Mouse (Mus musculus) lung, embryonic 15.5 days (tissue): Measurements from ENCODE around the gene Mast3. TPM values are rescaled to one million over a fixed set of nuclear protein-coding genes. Genes with fewer than 3 reads are reported as not detected.

ENCODE experiments used
- microRNA-seq: library from miRNA; unstranded; fragments of <30 nt; microRNA quantifications from one replicate; pipeline ENCODE4, GENCODE M21; 2016
- polyA plus RNA-seq: library from polyadenylated mRNA; unstranded; fragments of >200 nt; fragmentation: Nextera tagmentation; extraction: Ambion mirVana; gene quantifications from 2 replicates; pipeline ENCODE4 v1.2.1, GENCODE M21; 2015

Gene Mast3
- polyA plus RNA-seq, 1 experiment from 2014 or later: 15.8 TPM

Small RNA genes within 50 kb of the gene (microRNA-seq; reads per million reads assigned to microRNA genes)
- gene Mir7240: not detected

Other genes starting within 250 kb of the Mast3 start
- gene Isyna1, start 210.7 kb downstream of the Mast3 start, polyA plus RNA-seq: 134 TPM in 2 replicates
- 111 and 122 TPM in 2 replicates for gene Ssbp4, start 196.2 kb downstream of the Mast3 start, polyA plus RNA-seq
- gene Lrrc25, start 188.9 kb downstream of the Mast3 start, polyA plus RNA-seq: 1.9 and 2.5 TPM in 2 replicates
- gene Gdf15, start 172.6 kb downstream of the Mast3 start, polyA plus RNA-seq: 0.31 and 0.45 TPM in 2 replicates
- gene Pgpep1, start 144.7 kb downstream of the Mast3 start, polyA plus RNA-seq: 38.5 and 47.7 TPM in 2 replicates
- gene Lsm4, start 131.8 kb downstream of the Mast3 start, polyA plus RNA-seq: 268 and 320 TPM in 2 replicates
- 49.7 TPM in 2 replicates for gene Jund, start 106.1 kb downstream of the Mast3 start, polyA plus RNA-seq
- gene Iqcn, start 101.6 kb downstream of the Mast3 start, polyA plus RNA-seq: 0.02 TPM in 1 of 2 replicates, not detected in the other
- gene Gm3336, start 86.5 kb downstream of the Mast3 start, polyA plus RNA-seq: not detected in 2 replicates
- 0.08 and 0.16 TPM in 2 replicates for gene Pde4c, start 81.3 kb downstream of the Mast3 start, polyA plus RNA-seq
- gene Rab3a, start 50.4 kb downstream of the Mast3 start, polyA plus RNA-seq: 12.8 and 12.9 TPM in 2 replicates
- gene Mpv17l2, start 44.1 kb downstream of the Mast3 start, polyA plus RNA-seq: 35.4 and 36.2 TPM in 2 replicates
- 56.1 and 56.8 TPM in 2 replicates for gene Pik3r2, start 28.3 kb downstream of the Mast3 start, polyA plus RNA-seq
- gene Il12rb1, start 3.4 kb upstream of the Mast3 start, polyA plus RNA-seq: 0.16 and 0.27 TPM in 2 replicates
- 4.5 and 5.5 TPM in 2 replicates for gene Arrdc2, start 34.7 kb upstream of the Mast3 start, polyA plus RNA-seq
- gene Kcnn1, start 58.2 kb upstream of the Mast3 start, polyA plus RNA-seq: 1.2 TPM in 2 replicates
- 112 and 118 TPM in 2 replicates for gene Ccdc124, start 68.9 kb upstream of the Mast3 start, polyA plus RNA-seq
- 0.25 and 0.29 TPM in 2 replicates for gene Slc5a5, start 87.7 kb upstream of the Mast3 start, polyA plus RNA-seq
- 4,502 and 4,535 TPM in 2 replicates for gene Rpl18a, start 92.4 kb upstream of the Mast3 start, polyA plus RNA-seq
- gene Map1s, start 100.9 kb upstream of the Mast3 start, polyA plus RNA-seq: 49.8 and 50.9 TPM in 2 replicates